Mouse (Mus musculus) layer of hippocampus, adult 6 months (tissue): ENCODE data around the gene Rpusd1. TPM values are rescaled to one million over a fixed set of nuclear protein-coding genes. Genes with fewer than 3 reads are reported as not detected.

Experiments
- long read RNA-seq, 2 experiments: library from polyadenylated mRNA; unstranded; transcript quantifications; one replicate each; pipeline ENCODE4 v2.0.0; 2019 to 2020
- microRNA-seq: library from miRNA; unstranded; fragments of <30 nt; microRNA quantifications from one replicate; pipeline ENCODE4 v1.2.0, GENCODE M21; 2020
- polyA plus RNA-seq: library from polyadenylated mRNA; unstranded; fragments of <200 nt; fragmentation: Nextera tagmentation; gene quantifications from 2 replicates; pipeline ENCODE4 v1.2.3, GENCODE M21; 2021

Rpusd1 gene
- 52.1 and 53.1 TPM in 2 replicates for polyA plus RNA-seq
- long read RNA-seq, experiment 1, transcript Rpusd1-204 (6 exons, 1,761 nt) = minor isoform, 10 of 92 reads
- long read RNA-seq, experiment 1, transcript Rpusd1-201 (6 exons, 1,745 nt) = major isoform, 37 of 92 reads
- long read RNA-seq, experiment 1, transcript Rpusd1-202 (5 exons, 1,531 nt) = minor isoform, 21 of 92 reads
- long read RNA-seq, experiment 1, partial matches to known transcripts = 15 of 92 reads
- long read RNA-seq, experiment 1, other reads (novel, unspliced or antisense) = 5 of 92 reads
- long read RNA-seq, experiment 2, transcript Rpusd1-201 (6 exons, 1,745 nt) = major isoform, 115 of 278 reads
- long read RNA-seq, experiment 2, transcript Rpusd1-204 (6 exons, 1,761 nt) = minor isoform, 32 of 278 reads
- long read RNA-seq, experiment 2, transcript Rpusd1-202 (5 exons, 1,531 nt) = minor isoform, 83 of 278 reads
- long read RNA-seq, experiment 2, transcript Rpusd1-203 (6 exons, 1,743 nt) = minor isoform, 13 of 278 reads
- long read RNA-seq, experiment 2, partial matches to known transcripts = 11 of 278 reads
- long read RNA-seq, experiment 2, other reads (novel, unspliced or antisense) = 24 of 278 reads

DNA sequence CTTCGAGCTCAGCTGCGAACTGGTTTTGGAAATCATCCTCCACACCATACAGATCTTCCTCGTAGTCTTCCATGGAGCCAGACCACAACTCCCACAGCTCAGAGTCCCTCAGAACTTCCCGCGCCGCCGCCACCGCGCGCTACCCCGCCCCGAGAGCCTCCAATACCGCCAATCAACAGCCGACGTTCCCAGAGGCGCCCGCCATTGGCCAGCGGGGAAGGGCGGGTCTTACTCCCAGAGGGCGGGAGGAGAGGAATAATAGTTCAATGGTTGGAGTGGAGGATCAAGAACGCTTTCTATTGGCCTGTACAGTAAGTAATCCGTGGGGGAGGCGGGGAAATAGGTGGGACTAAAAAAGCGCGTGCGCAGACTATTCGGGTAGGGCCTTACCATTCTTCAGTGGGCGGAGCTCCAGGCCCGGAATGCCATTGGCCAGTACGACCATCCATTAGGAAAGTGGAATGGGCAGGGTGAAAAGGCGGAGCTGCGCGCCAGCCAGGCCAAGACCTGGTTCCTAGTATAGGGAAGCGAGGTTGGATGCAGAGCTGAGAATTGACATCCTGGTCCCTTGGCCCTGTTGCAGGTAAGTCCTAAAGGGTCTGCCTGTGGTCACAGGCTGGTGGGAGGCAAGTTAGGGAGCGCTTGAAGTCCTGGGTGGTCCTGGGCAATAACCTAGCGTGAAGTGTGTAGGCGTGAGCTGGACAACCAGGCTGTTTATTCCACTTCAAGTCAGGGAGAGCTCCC is at the start of gene Rpusd1, which contains the start of gene Chtf18:
Rpusd1 (plus strand) TSS at position 406 of the 744 bp plus-strand sequence.
Chtf18 (minus strand) TSS at position 155 of the 744 bp plus-strand sequence.

DNA sequence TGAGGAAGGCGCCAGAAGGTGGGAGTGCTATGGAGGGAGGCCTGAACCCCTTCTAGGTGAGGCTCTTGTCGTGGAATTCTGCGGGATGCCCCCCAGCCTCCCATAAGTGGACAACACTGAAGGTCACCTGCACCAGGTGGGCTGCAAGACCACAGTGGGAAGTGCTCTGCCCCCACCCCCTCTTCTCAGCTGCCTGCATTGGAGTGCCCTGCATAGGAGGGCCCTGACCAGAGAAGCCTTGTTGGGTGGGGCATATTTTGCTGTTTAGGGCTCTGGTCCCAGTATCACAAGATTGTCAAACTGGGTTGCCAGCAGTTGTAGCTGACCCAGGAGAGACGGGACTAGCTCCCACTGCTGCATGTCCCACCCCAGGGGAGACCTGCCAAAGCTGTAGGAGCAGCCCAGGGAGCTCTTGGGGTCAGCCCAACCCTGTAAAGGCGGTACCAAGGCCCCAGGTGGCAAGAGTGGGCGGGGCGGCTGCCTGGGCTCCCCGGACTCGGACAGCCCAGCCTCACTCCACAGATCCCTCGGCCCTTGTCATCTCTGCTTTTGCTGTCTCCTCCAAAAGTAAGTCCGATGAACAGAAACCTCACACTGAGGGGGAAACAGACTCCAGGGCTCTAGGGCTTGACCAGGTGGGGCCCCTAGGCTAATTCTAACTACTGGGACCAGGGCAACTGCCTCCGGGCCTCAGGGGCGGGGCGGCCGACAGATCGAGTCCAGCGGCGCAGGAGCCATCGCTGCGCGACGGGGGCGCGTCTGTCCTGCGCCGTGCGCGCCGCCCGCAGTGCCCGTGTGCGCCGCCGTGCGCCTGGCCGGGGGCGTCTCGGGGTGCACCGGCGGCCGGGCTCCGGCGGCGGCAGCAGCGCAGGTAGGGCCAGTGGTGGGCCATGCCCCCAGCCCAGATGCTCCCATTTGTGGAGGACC is 10.5 kb upstream of the Rpusd1 start, which contains the start of gene Gng13:
Gng13 (plus strand) TSS at position 461 of the 927 bp plus-strand sequence.

DNA sequence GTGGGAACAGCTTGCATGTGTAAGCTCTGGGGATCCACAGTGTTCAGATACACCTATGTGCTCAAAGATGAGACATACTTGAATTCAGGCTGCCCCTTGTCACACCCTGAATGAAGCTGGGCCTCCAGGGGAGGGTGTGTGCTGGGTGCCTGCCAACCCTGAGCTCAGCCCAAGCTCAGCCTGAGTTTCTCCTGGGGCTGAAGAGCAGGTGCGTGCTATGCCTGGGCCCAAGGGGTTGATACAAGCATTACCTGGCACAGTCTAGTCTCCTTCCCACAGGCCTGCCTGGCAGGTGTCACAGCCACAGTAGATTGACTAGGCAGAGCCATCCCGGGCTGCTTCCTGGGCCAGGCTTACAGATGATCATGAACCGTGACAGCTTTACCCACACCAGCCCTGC is 8.3 kb downstream of the Rpusd1 start, which contains the start of gene Mslnl:
Mslnl (plus strand) TSS at position 298 of the 400 bp plus-strand sequence.

DNA sequence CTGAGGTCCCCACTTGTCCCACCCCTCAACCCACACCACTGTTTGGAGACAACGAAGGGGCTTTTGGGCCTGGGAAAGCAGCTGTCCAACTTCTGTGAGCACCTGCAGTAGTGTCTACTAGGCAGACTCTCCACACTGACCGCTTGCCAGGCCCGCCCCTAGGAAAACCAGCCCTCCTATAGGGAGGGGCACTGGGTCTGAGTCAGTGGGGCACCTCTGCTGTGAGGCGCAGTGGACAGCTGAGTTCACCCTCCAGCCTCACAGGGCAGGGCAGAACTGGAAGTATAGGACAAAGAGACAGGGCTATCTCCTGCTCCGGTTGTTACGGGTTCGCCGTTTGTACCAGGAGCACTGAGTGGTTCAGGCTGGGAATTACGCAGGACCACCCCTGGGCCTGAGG is 26.8 kb downstream of the Rpusd1 start, which contains the start of gene Msln:
Msln (minus strand) TSS at position 138 of the 400 bp plus-strand sequence.

DNA sequence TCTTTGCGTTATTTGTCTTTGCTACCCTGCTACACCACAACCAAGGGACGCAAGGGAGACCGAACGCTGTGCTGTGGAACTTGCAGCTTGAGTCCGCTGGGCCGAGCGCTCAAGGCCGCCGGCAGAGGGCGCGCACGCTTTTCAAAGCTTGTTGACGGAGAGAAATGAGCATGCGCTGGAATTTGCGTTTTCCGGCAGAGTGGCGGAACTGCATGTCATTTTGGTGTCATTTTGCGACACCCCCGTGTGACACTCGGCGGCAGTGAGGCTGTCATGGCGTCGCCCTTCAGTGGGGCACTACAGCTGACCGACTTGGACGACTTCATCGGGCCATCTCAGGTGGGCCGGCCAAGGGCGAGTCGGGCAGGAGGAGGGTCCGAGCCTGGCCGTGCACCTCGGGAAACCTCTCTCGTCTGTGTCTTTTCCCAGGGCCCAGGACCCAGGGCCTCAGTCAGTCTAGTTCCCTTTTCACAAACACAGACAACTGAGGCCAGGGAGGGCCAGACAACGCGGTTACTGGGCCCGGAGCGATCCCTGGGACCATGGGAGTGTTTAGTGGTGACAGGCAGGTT is 46.2 kb downstream of the Rpusd1 start, which contains the start of gene Narfl:
Narfl (plus strand) TSS at position 228 of the 572 bp plus-strand sequence.

Small RNA genes within 50 kb of the gene (microRNA-seq; reads per million reads assigned to microRNA genes)
- gene Gm25083 (not detected), gene Mir6966 (1.5 reads per million)

Other genes with a start within 250 kb of the Rpusd1 start
- 0.18 and 0.23 TPM in 2 replicates for gene Sstr5, start 230.4 kb upstream of the Rpusd1 start, polyA plus RNA-seq
- 43.6 and 69.7 TPM in 2 replicates for gene Sox8, start 157.0 kb upstream of the Rpusd1 start, polyA plus RNA-seq
- 31.8 and 35.9 TPM in 2 replicates for gene Lmf1, start 148.6 kb upstream of the Rpusd1 start, polyA plus RNA-seq
- gene Gng13, start 10.5 kb upstream of the Rpusd1 start, polyA plus RNA-seq = 621 and 686 TPM in 2 replicates
- gene Chtf18, start 251 bp upstream of the Rpusd1 start, polyA plus RNA-seq = 0.99 and 1.8 TPM in 2 replicates
- not detected in 2 replicates for gene Mslnl, start 8.4 kb downstream of the Rpusd1 start, polyA plus RNA-seq
- gene Msln, start 26.7 kb downstream of the Rpusd1 start, polyA plus RNA-seq = 0.21 and 0.24 TPM in 2 replicates
- gene Narfl, start 46.1 kb downstream of the Rpusd1 start, polyA plus RNA-seq = 32.8 and 34.8 TPM in 2 replicates
- 76.2 and 91.6 TPM in 2 replicates for gene Haghl, start 58.0 kb downstream of the Rpusd1 start, polyA plus RNA-seq
- 0.36 and 0.49 TPM in 2 replicates for gene Ccdc78, start 58.9 kb downstream of the Rpusd1 start, polyA plus RNA-seq
- gene Fam173a, start 65.2 kb downstream of the Rpusd1 start, polyA plus RNA-seq = 182 and 194 TPM in 2 replicates
- 2.4 and 3.0 TPM in 2 replicates for gene AC134908.4, start 68.0 kb downstream of the Rpusd1 start, polyA plus RNA-seq
- gene Metrn, start 69.5 kb downstream of the Rpusd1 start, polyA plus RNA-seq = 7.3 and 11.1 TPM in 2 replicates
- 218 and 257 TPM in 2 replicates for gene Fbxl16, start 81.4 kb downstream of the Rpusd1 start, polyA plus RNA-seq
- gene Wdr24, start 96.0 kb downstream of the Rpusd1 start, polyA plus RNA-seq = 15.6 and 18.6 TPM in 2 replicates
- 33.3 and 39.5 TPM in 2 replicates for gene Jmjd8, start 101.2 kb downstream of the Rpusd1 start, polyA plus RNA-seq
- 365 and 398 TPM in 2 replicates for gene Stub1, start 105.7 kb downstream of the Rpusd1 start, polyA plus RNA-seq
- gene Rhbdl1, start 109.6 kb downstream of the Rpusd1 start, polyA plus RNA-seq = 18.4 and 27.7 TPM in 2 replicates
- gene Gm20683, start 114.1 kb downstream of the Rpusd1 start, polyA plus RNA-seq = 2.1 and 2.8 TPM in 2 replicates
- gene Rhot2, start 117.2 kb downstream of the Rpusd1 start, polyA plus RNA-seq = 8.6 and 8.7 TPM in 2 replicates
- gene Wdr90, start 133.8 kb downstream of the Rpusd1 start, polyA plus RNA-seq = 2.1 and 2.3 TPM in 2 replicates
- gene Mcrip2, start 141.1 kb downstream of the Rpusd1 start, polyA plus RNA-seq = 36.0 and 36.4 TPM in 2 replicates
- 87.8 and 94.9 TPM in 2 replicates for gene Mettl26, start 147.4 kb downstream of the Rpusd1 start, polyA plus RNA-seq
- gene Wfikkn1, start 153.2 kb downstream of the Rpusd1 start, polyA plus RNA-seq = not detected in 2 replicates
- 6.4 and 7.1 TPM in 2 replicates for gene Rab40c, start 192.1 kb downstream of the Rpusd1 start, polyA plus RNA-seq
- gene Pigq, start 217.3 kb downstream of the Rpusd1 start, polyA plus RNA-seq = 115 and 168 TPM in 2 replicates
- 1.6 and 1.9 TPM in 2 replicates for gene Nhlrc4, start 217.3 kb downstream of the Rpusd1 start, polyA plus RNA-seq
- gene A930017K11Rik, start 224.9 kb downstream of the Rpusd1 start, polyA plus RNA-seq = 0.54 and 1.1 TPM in 2 replicates